Mouse (Mus musculus) kidney, postnatal 36 days (tissue): ENCODE measurements at regions not wholly inside any gene's neighbourhood (a gene's known extent, or its start where the extent isn't known, plus 50 kb on each side); places are given as distances from the start of the nearest gene placed in this dataset.

ENCODE experiments used
- DNase-seq, 2 experiments: peaks; one replicate each; pipeline ENCODE4 v3.0.0; 2021 to 2022; ENCODE audit warnings: mixed read lengths in 2 of 2

DNA sequence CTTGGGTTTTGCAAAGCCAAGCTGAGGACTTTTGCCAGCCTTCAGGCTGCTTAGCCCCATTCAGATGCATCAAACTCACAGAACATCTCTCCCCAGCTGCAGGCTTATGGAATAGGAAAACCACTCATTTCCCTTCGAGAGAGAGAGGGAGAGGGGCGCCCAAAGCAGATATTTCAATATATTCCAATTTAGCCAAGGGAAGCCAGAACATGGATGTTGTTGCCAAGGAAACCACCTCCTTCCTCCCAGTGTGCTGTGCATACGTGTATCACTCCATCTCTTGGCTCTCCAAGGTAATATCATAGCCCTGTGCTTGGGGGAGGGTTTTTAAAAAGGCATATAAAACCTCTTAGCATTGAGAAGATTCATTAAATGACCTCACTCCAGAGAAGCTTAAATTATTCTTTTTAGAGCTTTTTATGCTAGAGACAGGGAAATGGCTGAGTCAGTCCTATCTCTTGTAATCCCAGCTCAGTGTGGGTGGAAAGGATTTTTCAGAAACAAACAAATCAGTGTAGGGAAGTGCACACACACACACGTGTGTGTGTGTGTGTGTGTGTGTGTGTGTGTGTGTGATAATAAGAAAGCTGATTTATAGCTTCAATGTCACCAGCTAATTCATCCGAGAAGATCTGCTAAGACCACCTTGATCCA, 245.1 kb downstream of the Rps24 start:
- no peak for DNase-seq

DNA sequence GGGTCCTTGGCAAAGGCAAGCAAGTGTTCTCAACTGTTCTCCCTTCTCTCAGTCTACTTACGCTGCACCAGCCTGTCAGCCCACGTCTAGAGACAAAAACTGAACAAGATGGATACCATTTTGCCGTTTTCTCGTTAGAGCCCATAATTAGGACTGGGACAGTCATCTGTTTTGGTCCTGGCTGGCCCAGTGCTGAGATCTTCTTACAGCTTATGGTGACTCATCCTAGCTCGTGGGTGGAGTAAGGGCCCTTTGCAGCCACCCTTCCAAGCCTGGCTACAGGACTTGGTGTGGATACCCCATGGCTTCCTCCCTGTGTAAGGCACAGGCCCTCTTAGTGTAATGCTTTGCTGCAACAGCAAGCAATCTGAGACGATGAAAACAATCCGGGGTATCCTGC, 246.4 kb downstream of the Rps24 start:
- no peak for DNase-seq

DNA sequence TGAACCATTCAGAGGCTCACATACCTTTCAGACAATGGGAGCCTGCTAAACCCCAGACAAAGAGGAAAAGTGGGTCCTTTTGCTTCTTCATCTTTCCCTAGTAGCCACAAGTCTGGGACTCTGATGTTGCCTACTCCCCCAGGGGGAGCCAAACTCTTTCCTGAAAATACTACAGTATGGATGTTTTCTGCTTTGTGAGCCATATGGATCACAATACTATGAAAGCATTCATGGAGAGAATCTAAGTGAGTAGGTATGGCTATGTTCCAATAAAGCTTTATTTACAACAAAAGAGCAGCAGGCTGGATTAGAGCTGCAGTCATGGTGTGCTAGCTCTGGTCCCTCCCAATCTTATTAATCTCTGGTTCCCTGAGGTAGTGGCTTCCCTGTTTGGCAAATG, 251.9 kb downstream of the Rps24 start:
- peak in 1 of 2 experiments; percentile 35 for DNase-seq

DNA sequence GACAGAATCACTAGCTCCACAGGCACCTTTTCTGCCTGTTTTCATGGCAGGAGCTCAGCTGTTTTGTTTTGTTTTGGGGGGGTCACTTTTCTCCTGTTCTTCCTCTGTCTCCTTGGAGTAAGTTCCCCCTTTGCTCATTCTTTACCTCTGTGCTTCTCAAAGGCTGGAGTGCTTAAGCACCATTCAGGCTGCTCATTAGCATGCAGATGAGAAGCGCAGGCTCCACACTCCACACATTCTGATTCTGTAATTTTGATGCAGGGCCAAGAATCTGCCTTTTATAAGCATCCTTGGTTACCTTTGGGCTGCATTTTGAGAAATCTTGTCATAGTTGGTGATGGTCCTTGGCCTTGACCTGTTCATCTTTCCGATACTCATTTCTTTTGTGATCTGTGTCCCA, 257.5 kb downstream of the Rps24 start:
- DNase-seq: no peak

DNA sequence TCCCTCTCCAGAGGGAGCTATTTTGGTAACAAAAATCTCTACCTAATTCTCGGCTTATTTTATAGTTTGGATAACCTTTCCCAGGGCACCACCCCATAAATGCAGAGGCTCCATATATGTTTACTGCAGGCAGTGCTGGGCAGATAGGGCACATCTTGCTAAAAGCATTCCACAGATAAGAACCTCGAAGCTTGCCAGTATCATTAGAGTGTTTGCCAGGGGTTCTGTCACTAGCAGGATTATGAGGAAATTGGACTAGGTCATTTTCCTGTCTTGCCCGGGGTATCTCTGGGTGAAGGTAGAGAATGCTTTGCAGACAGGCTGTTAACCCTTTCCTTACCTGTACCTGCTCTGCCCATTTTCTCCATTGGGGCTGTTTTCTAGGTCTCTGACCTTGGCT, 258.8 kb downstream of the Rps24 start:
- DNase-seq: no peak

DNA sequence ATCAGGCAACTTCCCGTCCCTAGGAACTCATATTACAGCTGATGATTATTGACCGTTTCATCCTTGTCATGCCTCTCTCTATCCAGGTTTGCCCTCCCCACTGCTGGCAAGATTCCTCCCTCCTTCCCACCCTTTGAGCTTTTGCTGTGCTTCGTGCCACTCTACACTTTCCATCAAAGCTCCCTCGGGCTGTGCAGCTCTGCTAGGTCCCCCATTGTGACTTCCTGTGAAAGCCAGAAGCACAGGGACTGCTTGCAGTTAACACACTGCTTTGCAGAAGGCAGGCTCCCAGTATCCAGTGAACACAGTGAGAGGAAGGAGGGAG, 260.5 kb downstream of the Rps24 start:
- DNase-seq: no peak

DNA sequence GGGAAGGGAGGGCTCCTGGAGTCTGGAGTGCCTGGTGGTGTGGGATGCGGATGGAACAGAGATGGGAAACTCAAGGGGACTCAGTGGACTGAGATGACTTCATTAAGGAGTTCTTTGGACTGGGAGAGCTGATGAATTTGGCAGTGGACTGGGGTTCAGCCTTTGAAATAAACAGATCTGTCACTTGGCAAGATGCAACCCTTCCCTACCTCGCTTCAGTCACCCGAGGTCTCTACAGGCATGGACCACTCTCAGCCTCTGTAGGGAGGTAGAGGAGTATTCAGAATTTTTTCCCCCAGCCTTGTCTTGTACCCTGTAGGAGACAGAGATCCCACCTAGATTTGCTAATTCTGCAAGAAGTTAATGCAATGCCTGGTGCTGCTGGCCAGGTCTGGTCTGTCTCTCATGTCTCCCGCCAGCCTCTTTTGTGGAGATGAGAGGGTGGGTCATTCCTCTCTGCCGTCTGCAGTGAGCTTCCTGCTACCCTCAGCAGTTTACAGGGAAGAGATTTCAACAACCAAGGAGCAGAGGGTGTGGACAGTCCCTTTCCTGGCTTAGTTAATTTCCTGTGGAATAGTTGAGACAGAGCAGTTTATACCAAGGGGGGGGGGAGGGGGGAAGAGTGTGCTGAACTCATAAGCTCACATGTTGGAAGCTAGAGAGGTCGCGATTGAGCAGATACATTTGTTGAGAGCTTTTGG, 261.0 kb downstream of the Rps24 start:
- peak; percentile 53 to 64 for DNase-seq

DNA sequence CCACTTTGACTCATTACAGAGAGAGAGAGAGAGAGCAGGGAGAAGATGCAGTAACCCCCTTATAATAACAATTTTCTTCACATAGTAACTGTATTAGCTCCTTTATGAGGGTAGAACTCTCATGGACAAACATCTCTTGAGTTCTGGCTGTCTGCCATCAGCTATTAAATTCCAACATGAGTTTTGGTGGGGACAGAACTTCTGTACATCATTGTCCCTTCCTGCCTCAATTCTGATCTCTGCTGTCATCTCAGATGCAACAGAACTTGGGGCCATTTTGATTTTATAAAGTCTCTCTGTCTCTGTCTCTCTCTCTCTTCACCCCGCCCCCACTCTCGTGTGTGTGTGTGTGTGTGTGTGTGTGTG, 261.6 kb downstream of the Rps24 start:
- no peak for DNase-seq

DNA sequence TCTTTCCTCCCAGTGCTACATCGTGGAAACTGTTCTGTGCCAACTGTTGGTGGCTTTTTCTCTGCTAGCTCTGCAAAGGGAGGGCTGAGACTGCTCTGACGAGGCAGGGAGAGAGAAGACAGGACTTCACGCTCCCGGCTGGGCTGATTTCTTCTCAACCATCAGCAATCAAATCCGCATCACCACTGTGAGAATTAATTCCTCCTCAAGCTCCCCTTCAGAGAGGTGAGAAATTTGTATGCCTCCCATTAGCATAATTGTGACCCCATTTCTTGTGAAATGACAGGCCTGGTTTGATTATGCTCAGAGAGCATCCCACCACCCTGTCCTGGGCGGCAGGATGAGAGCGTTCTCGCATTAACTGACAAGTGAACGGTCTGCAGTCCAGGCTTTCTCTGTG, 262.4 kb downstream of the Rps24 start:
- DNase-seq: no peak

DNA sequence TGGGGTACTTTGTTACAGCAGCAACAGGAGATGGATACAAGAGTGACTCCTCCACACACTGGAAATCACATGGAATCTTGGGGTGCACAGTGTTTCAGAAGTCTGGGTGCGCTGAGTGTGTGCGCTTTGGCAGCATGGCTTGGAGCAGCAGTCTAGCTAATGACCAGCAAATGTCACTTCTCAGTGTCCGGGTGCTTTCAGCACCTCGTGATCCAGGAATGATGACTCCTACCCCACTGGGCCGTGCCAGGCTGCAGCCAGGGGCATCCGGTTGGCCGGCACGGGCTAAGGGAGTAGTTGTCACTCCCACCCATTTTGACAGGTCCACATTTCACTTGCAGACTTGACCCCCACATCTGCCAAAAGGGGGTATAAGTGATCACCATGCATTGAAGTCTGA, 264.3 kb downstream of the Rps24 start:
- DNase-seq: no peak

DNA sequence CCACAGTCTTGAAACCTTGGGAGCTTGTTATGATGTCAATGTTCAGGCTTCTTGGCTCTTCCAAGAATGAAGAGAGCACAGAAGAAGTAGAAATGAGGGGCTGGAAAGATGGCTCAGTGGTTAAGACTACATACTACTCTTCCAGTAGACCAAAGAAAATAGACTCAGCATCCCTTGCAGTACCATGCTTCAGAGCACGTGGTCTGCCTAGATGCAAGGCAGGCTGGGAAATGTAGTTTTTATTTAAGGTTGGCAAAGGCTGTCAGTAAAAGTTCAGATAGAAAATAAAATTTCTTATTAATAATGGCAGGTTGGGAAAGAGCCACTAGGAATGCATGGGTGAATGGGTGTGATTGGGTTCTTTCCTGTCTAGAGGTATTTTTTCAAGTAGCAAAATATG, 267.8 kb downstream of the Rps24 start:
- no peak for DNase-seq

DNA sequence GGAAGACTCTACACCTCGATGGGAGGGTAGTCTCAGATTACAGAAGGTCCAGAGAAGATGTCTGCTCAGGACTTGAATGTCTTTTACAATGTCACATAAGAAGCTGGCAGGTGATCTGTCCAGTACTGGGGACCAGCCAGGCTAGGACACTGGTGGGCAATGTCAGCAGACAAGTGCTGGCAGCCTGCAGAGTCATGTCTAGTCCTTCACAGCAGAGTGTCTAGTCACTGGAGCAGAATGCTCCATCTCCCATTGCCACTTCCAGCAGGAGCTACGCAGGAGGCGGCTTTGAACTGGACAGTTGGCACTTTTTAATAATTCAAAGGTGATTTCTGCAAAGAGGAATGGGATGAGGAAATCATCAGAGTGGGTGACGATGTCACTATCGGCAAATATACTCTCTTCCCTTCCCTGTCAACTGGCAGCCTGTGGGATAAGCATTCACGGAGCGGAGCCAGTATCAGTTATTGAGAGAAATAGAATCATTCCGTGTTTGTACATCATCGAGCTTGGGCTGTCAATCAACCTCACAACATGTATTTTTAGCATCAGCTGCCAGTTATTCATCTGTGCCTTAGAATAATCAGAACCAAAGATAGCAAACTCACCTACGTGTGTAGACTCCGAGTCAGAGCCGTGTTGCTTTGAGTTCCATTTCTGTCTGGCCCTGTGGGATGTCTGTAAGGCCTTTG, 268.6 kb downstream of the Rps24 start:
- no peak for DNase-seq

DNA sequence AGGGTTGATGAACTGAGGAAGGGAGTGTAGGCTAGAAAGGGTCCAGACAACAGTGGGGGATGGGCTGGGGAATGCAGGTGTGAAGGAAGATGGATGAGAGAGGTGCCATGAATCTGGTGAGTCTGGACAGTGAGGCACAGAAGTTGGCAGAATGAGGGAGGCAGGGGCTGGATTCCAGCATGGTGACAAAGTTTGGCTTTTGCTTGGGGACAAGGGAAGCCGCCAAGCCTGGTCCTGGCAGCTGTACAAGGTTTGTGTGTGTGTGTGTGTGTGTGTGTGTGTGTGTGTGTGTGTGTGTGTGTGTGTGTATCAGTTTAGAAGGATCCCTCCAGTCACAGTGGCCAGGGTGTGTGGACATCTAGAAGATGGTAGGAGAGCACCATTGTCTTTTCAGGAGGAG, 270.4 kb downstream of the Rps24 start:
- DNase-seq: peak in 1 of 2 experiments; percentile 33

DNA sequence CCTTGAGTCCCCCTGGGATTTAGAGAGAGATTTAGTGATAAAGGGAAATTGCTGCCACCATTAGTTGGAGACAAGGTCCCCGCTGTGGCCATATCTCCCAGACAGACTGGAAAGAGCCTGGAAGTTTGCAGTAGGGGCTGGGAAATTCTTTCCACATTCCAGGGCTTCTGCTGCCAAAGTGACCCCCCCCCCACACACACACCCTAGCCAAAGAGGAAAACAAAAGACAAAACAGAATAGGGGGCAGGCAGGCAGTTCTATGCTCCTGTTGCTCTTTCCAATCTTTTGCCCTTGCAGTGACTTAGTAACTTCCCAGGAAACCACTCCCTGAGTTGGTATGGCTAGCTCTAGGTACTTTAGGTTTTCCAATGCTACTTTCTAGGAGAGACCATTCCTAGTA, 270.9 kb downstream of the Rps24 start:
- peak in 1 of 2 experiments; percentile 16 for DNase-seq

DNA sequence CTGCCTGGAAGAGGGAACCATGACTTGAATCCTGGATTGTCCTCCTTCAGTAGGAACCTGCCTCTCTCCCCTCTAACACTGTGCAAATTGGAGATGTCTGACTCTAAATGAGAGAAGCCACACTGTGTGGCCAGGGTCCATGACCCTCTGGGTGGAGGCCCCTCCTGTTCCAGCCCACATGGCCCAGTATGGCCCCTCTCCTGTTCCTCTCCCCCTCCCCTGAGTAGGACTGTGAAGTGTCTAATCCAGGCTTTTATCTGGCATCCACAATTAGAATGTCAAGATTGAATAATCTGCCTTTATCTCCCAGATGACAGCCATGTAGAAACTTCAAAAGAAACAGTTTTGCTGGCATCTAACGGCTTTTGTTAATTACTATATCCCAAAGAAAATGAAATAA, 274.0 kb downstream of the Rps24 start:
- DNase-seq: no peak

DNA sequence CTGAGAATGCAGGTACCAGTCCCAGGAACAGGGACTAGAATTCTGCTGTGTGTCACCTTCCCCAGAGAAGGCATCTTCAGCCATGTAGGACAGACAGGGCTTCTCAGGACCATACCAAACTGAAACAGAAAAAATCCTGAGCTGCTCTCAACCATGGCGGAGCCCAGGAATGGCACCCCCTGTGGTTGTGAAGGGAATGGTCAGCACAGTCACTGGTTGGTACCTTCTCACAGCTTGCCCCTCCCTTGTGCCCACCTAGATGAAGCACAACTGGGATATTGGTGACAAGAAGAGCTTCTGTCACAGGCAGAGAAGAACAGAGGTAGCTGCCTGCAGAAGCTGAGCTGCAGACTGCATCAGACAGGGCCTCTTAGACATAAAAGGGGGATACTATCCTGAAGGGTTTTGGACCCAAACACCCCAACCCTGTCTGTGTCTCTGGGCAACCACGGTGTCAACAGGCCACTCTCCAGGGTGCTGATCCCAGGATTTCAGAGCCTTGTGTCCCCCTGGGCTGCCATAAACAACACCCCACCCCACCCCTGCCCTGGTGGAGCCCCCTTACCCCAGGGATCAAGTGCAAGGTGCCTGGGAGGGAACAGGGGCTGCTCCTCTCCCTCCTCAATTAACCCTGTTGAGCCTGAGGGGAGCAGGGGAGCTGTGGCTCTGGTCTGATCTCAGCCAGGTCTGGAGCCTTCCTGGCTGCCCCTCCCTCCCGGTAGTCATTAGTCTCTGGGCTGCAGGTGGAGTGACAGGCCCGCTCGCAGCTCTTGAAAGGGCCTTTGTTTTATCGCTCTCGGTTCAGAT, 275.7 kb downstream of the Rps24 start:
- no peak for DNase-seq

DNA sequence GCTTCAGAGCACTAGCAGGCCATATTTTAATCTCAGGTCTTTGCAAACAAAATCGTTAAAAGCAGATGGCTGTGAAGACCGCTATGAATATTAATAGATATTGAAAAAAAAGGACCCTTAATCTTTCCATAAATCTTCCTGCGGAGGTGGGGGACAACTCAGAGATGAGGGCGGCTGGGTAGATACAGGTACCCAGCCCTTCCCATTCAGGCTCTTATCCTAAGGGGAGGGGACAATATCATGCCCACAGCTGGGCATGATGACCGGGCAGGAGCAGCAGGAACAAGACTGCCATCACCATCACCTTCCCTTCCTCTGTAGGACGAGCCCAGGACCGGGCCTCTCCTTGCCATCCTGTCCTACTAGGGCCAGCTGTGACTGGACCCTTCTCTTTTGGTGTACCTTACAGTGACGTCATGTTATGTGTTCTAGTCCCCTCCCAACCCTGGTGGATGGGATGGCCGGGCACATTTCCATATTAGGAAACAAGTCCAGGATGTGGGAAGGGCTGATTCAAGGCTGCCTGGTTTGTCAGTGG, 276.4 kb downstream of the Rps24 start:
- no peak for DNase-seq

DNA sequence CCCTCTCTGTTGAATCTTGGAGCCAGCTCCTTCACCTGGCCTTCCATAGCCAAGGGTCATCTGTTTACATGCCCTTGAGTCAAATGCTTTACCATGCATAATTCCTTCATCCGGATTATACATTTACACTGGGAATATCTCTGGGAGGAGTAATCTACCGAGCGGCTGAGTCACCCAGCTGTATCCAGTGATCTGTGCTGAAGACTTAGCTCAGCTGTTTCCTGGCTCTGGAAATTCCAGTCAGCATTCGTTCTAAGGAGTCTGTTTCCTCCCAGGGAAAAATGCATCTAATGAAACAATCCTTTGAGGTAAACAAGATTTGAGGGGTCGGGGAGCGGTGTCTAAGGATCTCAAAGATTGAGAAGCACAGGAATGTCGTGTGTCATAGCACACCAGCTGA, 276.9 kb downstream of the Rps24 start:
- no peak for DNase-seq

DNA sequence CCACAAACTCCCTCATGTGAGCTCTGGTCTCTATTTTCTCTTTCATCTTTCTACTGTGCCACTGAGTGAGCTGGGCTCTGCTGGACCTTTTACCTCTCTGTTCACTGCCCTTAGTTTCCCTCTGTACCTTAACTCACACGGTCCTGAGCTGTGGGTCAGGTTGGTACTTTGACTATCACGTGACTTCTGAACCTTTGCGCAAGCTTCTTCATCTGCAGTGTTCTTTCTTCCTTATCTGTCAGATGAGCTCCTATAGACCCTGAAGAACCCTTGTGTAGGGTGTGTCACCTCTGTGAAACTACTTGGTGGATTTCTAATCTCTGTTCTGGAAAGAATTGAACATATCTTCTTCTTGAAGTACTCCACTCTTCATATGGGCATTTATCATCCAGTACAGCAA, 279.3 kb downstream of the Rps24 start:
- no peak for DNase-seq

DNA sequence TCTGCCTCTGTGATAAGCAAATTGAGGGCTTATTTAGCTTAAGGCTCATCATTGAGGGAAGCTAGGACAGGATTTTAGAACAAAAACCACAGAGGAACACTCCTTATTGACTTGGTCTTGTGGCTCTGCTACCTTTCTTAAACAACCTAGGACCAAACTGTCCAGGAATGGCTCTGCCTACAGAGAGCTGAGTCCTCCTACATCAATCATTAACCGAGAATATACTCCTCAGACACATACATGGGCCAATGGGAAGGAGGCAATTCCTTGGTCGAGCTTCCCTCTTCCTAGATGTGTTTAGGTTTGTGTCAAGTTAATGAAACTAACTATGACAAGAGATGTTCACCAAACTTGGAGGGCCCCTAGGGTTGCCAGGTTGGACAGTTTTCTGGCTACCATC, 279.8 kb downstream of the Rps24 start:
- no peak for DNase-seq

DNA sequence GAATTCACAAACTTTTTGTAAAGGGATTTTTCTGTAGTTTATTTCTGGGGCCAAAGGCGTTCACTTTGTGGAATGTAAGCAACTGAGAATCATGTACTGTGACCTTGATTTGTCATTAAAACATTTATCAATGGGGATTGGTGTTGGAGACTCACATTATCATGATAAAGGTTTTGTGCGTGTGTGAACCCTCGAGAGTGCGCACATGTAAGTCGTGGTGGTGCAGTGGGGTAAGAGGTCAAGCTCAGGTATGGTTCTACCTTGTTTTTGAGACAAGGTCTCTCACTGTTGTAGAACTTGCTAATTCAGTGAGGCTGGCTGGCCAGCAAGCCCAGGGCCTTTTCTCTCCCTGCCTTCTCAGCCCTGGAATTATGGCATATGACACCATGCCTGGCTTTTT, 280.4 kb downstream of the Rps24 start:
- DNase-seq: no peak

DNA sequence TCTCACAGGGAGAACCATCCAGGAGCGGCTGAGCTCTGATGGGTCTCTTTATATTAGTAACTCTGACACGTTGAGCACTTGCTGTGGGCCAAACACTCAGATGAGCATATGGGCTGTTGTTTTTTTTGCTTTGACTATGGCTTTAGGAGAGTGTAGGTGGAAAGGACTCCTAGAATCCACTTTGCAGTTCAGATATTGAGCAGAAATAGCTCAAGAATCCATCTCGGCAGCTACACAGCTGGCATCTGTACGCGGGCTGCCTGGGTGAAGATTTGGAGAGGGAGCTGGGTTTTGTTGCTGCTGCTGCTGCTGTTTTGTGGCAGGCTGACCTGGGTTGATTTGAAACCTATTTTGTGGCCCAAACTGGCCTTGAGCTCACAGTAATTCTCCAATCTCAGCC, 281.0 kb downstream of the Rps24 start:
- DNase-seq: no peak

DNA sequence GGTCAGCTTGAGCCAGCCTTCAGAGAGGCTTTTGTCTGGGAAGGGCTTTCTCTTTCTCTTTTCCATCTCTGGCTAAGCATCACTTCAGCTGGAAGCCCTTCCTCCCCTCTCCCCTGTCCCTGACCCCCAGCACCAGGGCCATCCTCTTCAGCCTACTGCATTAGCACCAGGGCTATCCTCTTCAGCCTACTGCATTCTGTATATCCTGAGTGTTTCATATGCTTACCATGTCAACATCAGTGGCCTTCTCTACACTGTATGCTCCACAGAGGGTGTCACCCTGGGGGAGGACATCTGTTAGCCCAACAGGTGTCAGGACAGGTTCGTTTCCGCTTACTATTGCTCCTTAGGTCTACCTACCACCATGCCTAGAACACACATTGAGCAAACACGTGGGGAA, 282.5 kb downstream of the Rps24 start:
- no peak for DNase-seq
